Mouse (Mus musculus) CD4-positive naive resting alpha-beta T cell, adult 57 days (primary cell): ENCODE measurements around the gene Hormad1. TPM values are rescaled to one million over a fixed set of nuclear protein-coding genes. Genes with fewer than 3 reads are reported as not detected.

Source experiments
- total RNA-seq: library from RNA; stranded (reverse); gene quantifications from one replicate; pipeline ENCODE4 v1.2.4, GENCODE M21; 2023

Hormad1 gene
- not detected for total RNA-seq

GRCm38 (mm10) chr3:95559437-95559836 lies at the start of gene Hormad1:
Hormad1 (plus strand) TSS chr3:95559677.

DNA sequence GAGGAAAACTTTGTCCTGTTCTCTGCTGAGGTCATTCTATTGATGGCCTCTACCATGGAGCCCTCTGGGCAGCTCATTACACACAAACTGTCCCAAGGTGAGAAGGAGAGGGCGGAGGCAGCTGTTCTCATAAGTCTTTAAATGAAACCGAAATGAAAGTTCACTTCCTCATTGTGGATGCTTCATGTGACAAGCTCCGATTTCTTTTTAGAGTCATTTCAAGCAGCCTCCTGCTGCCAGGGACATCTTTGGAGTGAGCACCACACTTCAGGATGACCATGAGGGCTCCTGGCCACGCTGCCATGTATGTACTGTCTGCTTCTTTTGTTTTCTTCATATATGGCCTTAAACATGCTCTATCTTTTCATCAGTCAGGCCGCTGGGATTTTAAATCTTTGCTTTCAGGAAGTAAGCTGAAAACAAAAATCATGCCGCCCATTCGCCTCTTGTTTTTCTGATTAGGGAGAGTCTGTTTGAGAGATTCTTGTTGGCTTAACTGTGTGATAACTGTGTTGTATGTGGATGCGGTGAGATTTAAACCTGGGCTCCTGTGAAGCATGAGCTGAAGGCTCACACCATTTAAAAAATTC lies 32.8 kb upstream of the Hormad1 start, which contains the start of gene Ctss:
Gene Ctss, plus strand, starts transcription at position 165 of the 590 bp plus-strand sequence.

GRCm38 (mm10) chr3:95588604-95589086 lies 29.2 kb downstream of the Hormad1 start, which contains the start of gene Golph3l:
Golph3l (plus strand) TSS chr3:95588934.

DNA sequence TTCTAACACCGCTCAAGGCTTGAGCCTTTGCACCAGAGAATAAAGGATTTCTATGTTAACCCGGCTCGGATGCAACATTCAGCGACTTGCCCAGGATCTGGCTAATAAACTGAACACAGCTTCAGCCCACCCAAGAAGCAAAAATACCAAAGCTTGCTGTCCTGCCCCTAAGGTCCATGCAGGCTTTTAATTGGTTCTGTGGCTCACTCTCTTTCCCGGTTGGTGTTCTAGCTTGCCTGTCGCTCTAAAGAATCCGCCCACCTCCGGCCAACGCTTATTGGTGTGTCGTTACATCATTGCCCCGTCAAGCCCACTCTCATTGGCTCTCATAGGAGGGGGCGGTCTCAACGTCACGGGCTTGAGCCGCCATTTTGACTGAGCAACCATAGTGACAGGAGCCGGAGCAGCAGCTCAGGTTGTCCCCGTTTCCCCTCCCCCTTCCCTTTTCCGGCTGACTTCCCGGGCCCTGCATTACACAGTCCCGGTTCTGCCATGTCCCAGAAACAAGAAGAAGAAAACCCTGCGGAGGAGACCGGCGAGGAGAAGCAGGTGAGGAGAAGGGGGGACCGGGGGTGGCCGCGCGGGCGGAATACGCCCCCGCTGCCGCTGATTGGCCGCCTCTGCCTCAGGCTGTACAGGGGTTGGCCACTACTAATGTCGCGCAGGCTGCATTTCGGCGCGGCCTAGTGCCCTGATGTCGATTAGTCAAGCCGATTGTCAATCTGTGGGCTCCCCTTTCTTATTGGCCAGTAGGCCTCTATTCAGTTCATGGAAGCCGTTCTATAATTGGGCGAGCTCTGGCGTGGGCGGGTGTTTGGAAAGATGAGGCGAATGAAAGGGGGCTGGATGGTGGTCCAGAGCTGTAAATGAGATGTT lies 65.4 kb downstream of the Hormad1 start, which contains the start of gene Ensa:
Gene Ensa, plus strand, starts transcription at position 366 of the 876 bp plus-strand sequence.

Other genes with a start within 250 kb of the Hormad1 start
- 106 TPM for gene Cers2, start 244.9 kb upstream of the Hormad1 start, total RNA-seq
- gene Setdb1, start 202.5 kb upstream of the Hormad1 start, total RNA-seq, result 33.3 TPM
- gene 4930558C23Rik, start 156.8 kb upstream of the Hormad1 start, total RNA-seq, result not detected
- 74.5 TPM for gene Arnt, start 125.3 kb upstream of the Hormad1 start, total RNA-seq
- 1.5 TPM for gene Ctsk, start 60.4 kb upstream of the Hormad1 start, total RNA-seq
- gene Ctss, start 32.9 kb upstream of the Hormad1 start, total RNA-seq, result 108 TPM
- 23.1 TPM for gene Golph3l, start 29.3 kb downstream of the Hormad1 start, total RNA-seq
- gene Ensa, start 65.3 kb downstream of the Hormad1 start, total RNA-seq, result 123 TPM
- gene Mcl1, start 99.1 kb downstream of the Hormad1 start, total RNA-seq, result 357 TPM
- gene Adamtsl4, start 128.2 kb downstream of the Hormad1 start, total RNA-seq, result 14.0 TPM
- gene Ecm1, start 179.9 kb downstream of the Hormad1 start, total RNA-seq, result 170 TPM
- gene Tars2, start 200.5 kb downstream of the Hormad1 start, total RNA-seq, result 127 TPM